Mouse (Mus musculus): ENCODE data around the gene Wwc2.

DNA sequence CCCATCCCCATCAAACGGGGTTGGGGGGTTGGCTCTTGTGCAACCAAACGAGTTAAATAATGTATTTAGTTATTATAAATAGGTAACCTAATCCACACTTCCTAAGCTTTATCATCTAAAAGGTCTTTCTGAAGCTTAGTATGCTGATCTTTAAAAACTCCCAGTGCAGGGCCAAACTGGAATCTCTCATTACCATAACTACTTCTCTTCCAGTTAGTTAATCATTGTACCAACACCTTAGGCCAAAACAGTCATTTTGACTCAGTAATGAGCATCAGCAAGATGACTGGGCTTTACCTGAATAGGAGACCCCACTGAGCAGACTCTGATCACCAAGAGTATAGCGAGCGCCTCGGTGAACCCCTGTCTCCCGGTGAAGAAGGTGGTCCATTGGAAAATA, 4.7 kb upstream of the Wwc2 start:
- TF ChIP-seq POLR2A (IDR thresholded peaks at IDR 0.05; ENCODE audit: low read depth, low read length), result no peak
- TF ChIP-seq CTCF (IDR thresholded peaks at IDR 0.05; ENCODE audit: extremely low read depth, insufficient read depth, insufficient read length, insufficient replicate concordance), result no peak

Measured in spleen, adult 2 months (tissue).